Mouse (Mus musculus): ENCODE data around the gene Nek1.

Gene Nek1

GRCm38 (mm10) chr8:60992561-60992909 lies 460 bp upstream of the Nek1 start:
- peak; percentile 69 for DNase-seq

- DNase-seq = no peak
Observed at GRCm38 (mm10) chr8:60993639-60993986, 618 bp downstream of the Nek1 start.

GRCm38 (mm10) chr8:60996468-60996867 lies 3.5 kb downstream of the Nek1 start:
- no peak for DNase-seq

GRCm38 (mm10) chr8:61041951-61042350 lies 49.0 kb downstream of the Nek1 start:
- peak; percentile 53 for DNase-seq

- no peak for DNase-seq
Observed at GRCm38 (mm10) chr8:61043874-61044273, 50.9 kb downstream of the Nek1 start.

- DNase-seq = no peak
Observed at GRCm38 (mm10) chr8:61046816-61047215, 53.8 kb downstream of the Nek1 start.

GRCm38 (mm10) chr8:61053017-61053416 lies 60.0 kb downstream of the Nek1 start:
- DNase-seq = no peak

- DNase-seq = no peak
Observed at GRCm38 (mm10) chr8:61054313-61054712, 61.3 kb downstream of the Nek1 start.

- no peak for DNase-seq
Observed at GRCm38 (mm10) chr8:61056997-61057396, 64.0 kb downstream of the Nek1 start.

- no peak for DNase-seq
Observed at GRCm38 (mm10) chr8:61059143-61059542, 66.1 kb downstream of the Nek1 start.

GRCm38 (mm10) chr8:61060412-61060811 lies 67.4 kb downstream of the Nek1 start:
- no peak for DNase-seq

GRCm38 (mm10) chr8:61075059-61075458 lies 82.1 kb downstream of the Nek1 start:
- no peak for DNase-seq

- DNase-seq = no peak
Observed at GRCm38 (mm10) chr8:61110496-61110895, 117.5 kb downstream of the Nek1 start.

- no peak for DNase-seq
Observed at GRCm38 (mm10) chr8:61111940-61112339, 118.9 kb downstream of the Nek1 start.

GRCm38 (mm10) chr8:61121631-61122030 lies 128.6 kb downstream of the Nek1 start:
- peak; percentile 59 for DNase-seq

- DNase-seq = no peak
Observed at GRCm38 (mm10) chr8:61127299-61127861, 134.4 kb downstream of the Nek1 start.

GRCm38 (mm10) chr8:61132561-61133134 lies 139.7 kb downstream of the Nek1 start:
- DNase-seq = no peak

GRCm38 (mm10) chr8:61141869-61142268 lies 148.9 kb downstream of the Nek1 start:
- no peak for DNase-seq

GRCm38 (mm10) chr8:61142302-61142701 lies 149.3 kb downstream of the Nek1 start:
- DNase-seq = no peak

GRCm38 (mm10) chr8:61142845-61143244 lies 149.8 kb downstream of the Nek1 start:
- DNase-seq = no peak

GRCm38 (mm10) chr8:61148728-61149127 lies 155.7 kb downstream of the Nek1 start:
- no peak for DNase-seq

GRCm38 (mm10) chr8:61150596-61150995 lies 157.6 kb downstream of the Nek1 start:
- no peak for DNase-seq

GRCm38 (mm10) chr8:61156406-61156805 lies 163.4 kb downstream of the Nek1 start:
- no peak for DNase-seq

GRCm38 (mm10) chr8:61158540-61158939 lies 165.5 kb downstream of the Nek1 start:
- no peak for DNase-seq

GRCm38 (mm10) chr8:61161461-61162185 lies 168.6 kb downstream of the Nek1 start:
- DNase-seq = no peak

Data from right cerebral cortex, adult 18-20 months (tissue).